Mouse (Mus musculus): Measurements from ENCODE around the gene AW011738.
A peak's percentile ranks its signal among the peaks of the same experiment; 100 is the strongest.

The AW011738 gene

DNA sequence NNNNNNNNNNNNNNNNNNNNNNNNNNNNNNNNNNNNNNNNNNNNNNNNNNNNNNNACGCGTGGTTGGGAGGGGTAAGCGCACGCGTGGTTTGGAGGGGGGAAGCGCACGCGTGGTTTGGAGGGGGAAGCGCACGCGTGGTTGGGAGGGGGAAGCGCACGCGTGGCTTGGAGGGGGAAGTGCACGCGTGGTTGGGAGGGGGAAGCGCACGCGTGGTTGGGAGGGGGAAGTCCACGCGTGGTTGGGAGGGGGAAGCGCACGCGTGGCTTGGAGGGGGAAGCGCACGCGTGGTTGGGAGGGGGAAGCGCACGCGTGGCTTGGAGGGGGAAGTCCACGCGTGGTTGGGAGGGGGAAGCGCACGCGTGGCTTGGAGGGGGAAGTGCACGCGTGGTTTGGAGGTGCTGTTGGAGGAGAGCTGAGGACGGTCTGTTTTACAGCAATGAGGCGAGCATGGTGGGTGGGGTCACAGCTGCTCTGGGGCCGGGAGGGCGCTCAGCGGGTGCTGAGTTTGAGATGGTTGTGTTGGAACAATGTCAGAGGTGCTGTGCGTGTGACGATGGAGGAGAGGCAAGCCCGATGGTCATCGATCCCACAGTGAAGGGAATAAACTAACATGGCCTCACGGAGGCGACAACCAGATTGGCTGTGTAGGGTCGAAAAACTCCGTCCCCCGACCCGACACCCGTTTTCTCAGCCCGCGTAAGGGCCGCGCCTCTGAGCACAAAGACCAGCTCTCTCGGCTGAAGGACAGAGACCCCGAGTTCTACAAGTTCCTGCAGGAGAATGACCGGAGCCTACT, 33.7 kb downstream of the AW011738 start:
- Histone ChIP-seq H3K9me3 (ENCODE audit: low read length) (peaks cover 43% of the 10 kb centered on the region), H3K27me3 (ENCODE audit: insufficient read depth, low read length) (peaks cover 13% of the 10 kb centered on the region), H3K4me1 (replicated peaks; ENCODE audit: low read depth, low read length) (peaks cover 36% of the 10 kb centered on the region), H3K4me3 (replicated peaks; ENCODE audit: low read length) (peak overlapping the region; percentile 97), H3K36me3 (ENCODE audit: insufficient read depth, low read length) (peaks cover 63% of the 10 kb centered on the region)
- no peak for TF ChIP-seq POU5F1 (IDR thresholded peaks at IDR 0.05; ENCODE audit: borderline replicate concordance, low read length)
- TF ChIP-seq CTCF (conservative IDR thresholded peaks at IDR 0.05; ENCODE audit: low read length), result no peak
- no peak for TF ChIP-seq NANOG (IDR thresholded peaks at IDR 0.05; ENCODE audit: borderline replicate concordance, low read length)

- Histone ChIP-seq H3K4me3 (replicated peaks; ENCODE audit: low read length) (no peak overlapping the region), H3K27me3 (ENCODE audit: insufficient read depth, low read length) (peaks cover 8% of the 10 kb centered on the region), H3K36me3 (ENCODE audit: insufficient read depth, low read length) (peaks cover 69% of the 10 kb centered on the region), H3K9me3 (ENCODE audit: low read length) (peaks cover 71% of the 10 kb centered on the region), H3K4me1 (replicated peaks; ENCODE audit: low read depth, low read length) (peaks cover 20% of the 10 kb centered on the region)
- TF ChIP-seq CTCF (conservative IDR thresholded peaks at IDR 0.05; ENCODE audit: low read length) (no peak), POU5F1 (IDR thresholded peaks at IDR 0.05; ENCODE audit: borderline replicate concordance, low read length) (no peak), NANOG (IDR thresholded peaks at IDR 0.05; ENCODE audit: borderline replicate concordance, low read length) (no peak)
Observed at GRCm38 (mm10) chr4:156249567-156249966, 46.5 kb downstream of the AW011738 start.

DNA sequence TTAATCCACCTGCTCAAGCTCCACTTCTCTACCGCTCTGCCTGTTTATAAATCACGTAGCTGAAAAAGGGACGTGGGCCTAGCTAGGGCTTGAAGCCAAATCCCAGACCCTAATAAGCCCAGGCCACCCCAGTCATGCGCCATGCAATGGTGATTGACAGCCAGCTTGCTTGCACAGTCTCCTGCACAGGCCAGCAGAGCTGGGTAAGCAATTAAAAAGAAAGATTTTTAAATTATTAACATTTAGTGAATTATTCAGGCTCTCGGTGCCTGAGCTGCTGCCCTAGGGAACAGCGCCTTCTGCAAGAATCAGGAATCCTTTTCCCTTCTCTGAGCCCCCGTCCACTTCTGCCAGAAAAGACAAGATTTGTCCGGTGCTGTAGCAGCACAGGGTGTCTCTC, 48.0 kb downstream of the AW011738 start:
- TF ChIP-seq CTCF (conservative IDR thresholded peaks at IDR 0.05; ENCODE audit: low read length), result no peak
- no peak for TF ChIP-seq POU5F1 (IDR thresholded peaks at IDR 0.05; ENCODE audit: borderline replicate concordance, low read length)
- TF ChIP-seq NANOG (IDR thresholded peaks at IDR 0.05; ENCODE audit: borderline replicate concordance, low read length), result no peak
- Histone ChIP-seq H3K4me3 (replicated peaks; ENCODE audit: low read length) (no peak overlapping the region), H3K9me3 (ENCODE audit: low read length) (peaks cover 57% of the 10 kb centered on the region), H3K36me3 (ENCODE audit: insufficient read depth, low read length) (peaks cover 53% of the 10 kb centered on the region), H3K27me3 (ENCODE audit: insufficient read depth, low read length) (peaks cover 17% of the 10 kb centered on the region), H3K4me1 (replicated peaks; ENCODE audit: low read depth, low read length) (peaks cover 31% of the 10 kb centered on the region)

- Histone ChIP-seq H3K27me3 (ENCODE audit: insufficient read depth, low read length) (peaks cover 17% of the 10 kb centered on the region), H3K4me3 (replicated peaks; ENCODE audit: low read length) (no peak overlapping the region), H3K4me1 (replicated peaks; ENCODE audit: low read depth, low read length) (peaks cover 31% of the 10 kb centered on the region), H3K36me3 (ENCODE audit: insufficient read depth, low read length) (peaks cover 43% of the 10 kb centered on the region), H3K9me3 (ENCODE audit: low read length) (peaks cover 47% of the 10 kb centered on the region)
- TF ChIP-seq NANOG (IDR thresholded peaks at IDR 0.05; ENCODE audit: borderline replicate concordance, low read length) (no peak), CTCF (conservative IDR thresholded peaks at IDR 0.05; ENCODE audit: low read length) (no peak), POU5F1 (IDR thresholded peaks at IDR 0.05; ENCODE audit: borderline replicate concordance, low read length) (no peak)
Observed at GRCm38 (mm10) chr4:156252140-156252539, 49.0 kb downstream of the AW011738 start.

- peaks cover 31% of the 10 kb centered on the region for H3K4me1 ChIP-seq (replicated peaks; ENCODE audit: low read depth, low read length)
- H3K4me3 ChIP-seq (replicated peaks; ENCODE audit: low read length), result no peak overlapping the region
- peaks cover 42% of the 10 kb centered on the region for H3K9me3 ChIP-seq (ENCODE audit: low read length)
- peaks cover 38% of the 10 kb centered on the region for H3K36me3 ChIP-seq (ENCODE audit: insufficient read depth, low read length)
- TF ChIP-seq CTCF (conservative IDR thresholded peaks at IDR 0.05; ENCODE audit: low read length) (no peak), NANOG (IDR thresholded peaks at IDR 0.05; ENCODE audit: borderline replicate concordance, low read length) (no peak), POU5F1 (IDR thresholded peaks at IDR 0.05; ENCODE audit: borderline replicate concordance, low read length) (no peak)
- H3K27me3 ChIP-seq (ENCODE audit: insufficient read depth, low read length), result peaks cover 17% of the 10 kb centered on the region
Observed at GRCm38 (mm10) chr4:156252619-156253018, 49.5 kb downstream of the AW011738 start.

DNA sequence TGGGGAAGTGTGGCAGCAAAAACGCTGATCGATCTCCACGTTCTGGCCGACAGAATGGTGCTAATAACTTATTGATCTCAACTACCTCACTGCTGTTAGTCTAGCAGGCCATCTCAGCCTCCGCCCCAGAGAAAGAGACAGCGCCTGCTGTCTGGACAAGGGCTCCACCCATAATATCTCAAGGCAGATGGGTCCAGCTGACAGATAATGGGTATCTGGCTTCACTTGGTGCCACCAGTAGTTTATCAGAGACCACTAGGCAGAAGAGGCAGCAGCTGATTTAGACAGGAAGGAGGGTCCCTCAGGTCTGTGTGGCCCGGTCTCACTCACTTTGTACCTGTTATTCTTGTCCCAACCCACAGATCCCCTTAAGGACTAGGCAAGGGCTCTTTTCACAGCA, 49.9 kb downstream of the AW011738 start:
- Histone ChIP-seq H3K9me3 (ENCODE audit: low read length) (peaks cover 38% of the 10 kb centered on the region), H3K27me3 (ENCODE audit: insufficient read depth, low read length) (peaks cover 17% of the 10 kb centered on the region), H3K4me1 (replicated peaks; ENCODE audit: low read depth, low read length) (peaks cover 31% of the 10 kb centered on the region), H3K4me3 (replicated peaks; ENCODE audit: low read length) (no peak overlapping the region), H3K36me3 (ENCODE audit: insufficient read depth, low read length) (peaks cover 34% of the 10 kb centered on the region)
- TF ChIP-seq NANOG (IDR thresholded peaks at IDR 0.05; ENCODE audit: borderline replicate concordance, low read length) (no peak), POU5F1 (IDR thresholded peaks at IDR 0.05; ENCODE audit: borderline replicate concordance, low read length) (no peak), CTCF (conservative IDR thresholded peaks at IDR 0.05; ENCODE audit: low read length) (no peak)

DNA sequence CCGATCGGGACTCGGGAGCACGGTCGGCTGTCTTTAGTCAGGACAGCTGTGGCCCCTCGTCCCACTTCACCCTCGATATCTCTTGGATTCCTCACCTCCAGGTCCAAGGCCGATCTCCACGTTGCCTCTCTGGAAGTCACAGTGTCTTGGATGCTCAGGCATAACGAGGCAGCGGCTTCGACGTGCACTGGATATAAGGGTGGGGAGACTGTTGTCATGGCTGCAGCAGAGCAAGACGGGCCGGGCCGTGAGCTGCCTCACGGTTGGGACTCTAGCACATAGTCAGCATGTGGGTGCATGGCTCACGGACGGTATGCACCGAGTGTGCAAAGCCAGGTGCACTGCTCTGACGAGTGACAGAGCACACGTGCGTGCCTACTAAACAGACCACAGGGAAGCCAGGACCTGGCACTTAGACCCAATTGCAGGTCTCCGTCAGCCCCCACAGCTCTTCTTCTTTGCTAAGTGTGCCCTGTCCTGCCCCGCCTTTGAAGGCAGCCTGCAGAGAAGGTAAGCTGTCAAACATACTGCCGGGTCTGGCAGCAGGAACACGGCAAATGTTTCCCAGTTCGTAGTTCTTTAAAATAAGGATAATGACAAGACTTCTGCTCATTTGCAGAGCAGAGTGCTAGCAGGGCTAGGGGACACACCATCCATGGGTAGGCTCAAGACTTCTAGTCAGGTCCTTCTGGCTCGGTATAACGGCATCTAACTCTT, 51.4 kb downstream of the AW011738 start:
- Histone ChIP-seq H3K4me3 (replicated peaks; ENCODE audit: low read length) (peak overlapping the region; percentile 29; the same call in 1 of the 2 replicates), H3K9me3 (ENCODE audit: low read length) (peaks cover 23% of the 10 kb centered on the region), H3K27me3 (ENCODE audit: insufficient read depth, low read length) (peaks cover 17% of the 10 kb centered on the region), H3K4me1 (replicated peaks; ENCODE audit: low read depth, low read length) (peaks cover 25% of the 10 kb centered on the region), H3K36me3 (ENCODE audit: insufficient read depth, low read length) (peaks cover 19% of the 10 kb centered on the region)
- TF ChIP-seq CTCF (conservative IDR thresholded peaks at IDR 0.05; ENCODE audit: low read length) (no peak), POU5F1 (IDR thresholded peaks at IDR 0.05; ENCODE audit: borderline replicate concordance, low read length) (no peak), NANOG (IDR thresholded peaks at IDR 0.05; ENCODE audit: borderline replicate concordance, low read length) (no peak)

All from E14TG2a.4 (cell line).